Mouse (Mus musculus) lung, postnatal 25 days (tissue): Measurements from ENCODE around the gene Ifrd2.

ENCODE experiments used
- DNase-seq: peaks from one replicate; pipeline ENCODE4 v3.0.0; 2022; ENCODE audit warnings: low spot score

The Ifrd2 gene

DNA sequence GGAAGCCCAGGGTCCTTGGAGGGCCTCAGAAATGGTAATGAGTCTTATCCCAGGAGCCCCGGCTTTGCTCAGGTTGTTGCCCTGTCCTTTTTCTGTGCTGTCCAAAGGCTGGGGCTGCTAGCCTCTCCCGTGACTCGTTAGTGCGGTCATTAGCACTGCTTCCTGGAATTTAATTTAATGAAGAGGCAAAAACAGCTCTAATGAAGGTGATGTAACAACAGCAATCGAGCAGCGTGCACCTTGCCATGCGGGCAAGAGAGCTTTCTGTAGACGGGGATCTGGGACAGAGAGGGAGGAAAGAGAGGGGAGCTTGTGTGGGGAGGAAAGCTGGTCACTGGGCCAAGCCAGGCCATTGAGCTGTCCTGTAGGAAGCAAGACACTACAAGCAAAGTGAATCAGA is 54.2 kb downstream of the Ifrd2 start:
- DNase-seq = no peak
